Mouse (Mus musculus) CH12.LX (cell line): ENCODE data around the gene Hoxb5.

Experiments used
- CTCF ChIP-seq, 2 experiments: IDR thresholded peaks in 1 of 2; conservative IDR thresholded peaks in 1 of 2; 2 replicates each; pipeline ENCODE4 v1.5.1; 2011 to 2012; ENCODE audit warnings: low read depth in 2 of 2, low read length in 2 of 2, improper control_type of control experiment in 1 of 2, inconsistent platforms in 1 of 2, mild to moderate bottlenecking in 1 of 2, moderate library complexity in 1 of 2
- E2F4 ChIP-seq: IDR thresholded peaks from 2 replicates; pipeline ENCODE4 v1.6.1; 2011; ENCODE audit warnings: low read depth, low read length, improper control_type of control experiment; ENCODE audit not compliant: insufficient replicate concordance
- EP300 ChIP-seq: IDR thresholded peaks from 2 replicates; pipeline ENCODE4 v1.6.1; 2011; ENCODE audit warnings: low read length, improper control_type of control experiment
- HCFC1 ChIP-seq: IDR thresholded peaks from 2 replicates; pipeline ENCODE4 v1.6.1; 2012; ENCODE audit warnings: low read depth, mild to moderate bottlenecking, inconsistent platforms, low read length, improper control_type of control experiment
- MXI1 ChIP-seq: IDR thresholded peaks from 2 replicates; pipeline ENCODE4 v1.6.1; 2011; ENCODE audit warnings: mild to moderate bottlenecking, low read depth, low read length, improper control_type of control experiment
- MYC ChIP-seq: IDR thresholded peaks from 2 replicates; pipeline ENCODE4 v1.6.1; 2011; ENCODE audit warnings: low read depth, mild to moderate bottlenecking, improper control_type of control experiment, low read length
- NRF1 ChIP-seq: IDR thresholded peaks from 2 replicates; pipeline ENCODE4 v1.6.1; 2014; ENCODE audit warnings: low read depth, mild to moderate bottlenecking, inconsistent platforms, low read length, improper control_type of control experiment, moderate library complexity
- POLR2A ChIP-seq: IDR thresholded peaks from 2 replicates; pipeline ENCODE4 v1.6.1; 2011; ENCODE audit warnings: low read depth, mild to moderate bottlenecking, improper control_type of control experiment, low read length
- POLR2AphosphoS2 ChIP-seq: IDR thresholded peaks from 2 replicates; pipeline ENCODE4 v1.6.1; 2011; ENCODE audit warnings: low read depth, low read length, improper control_type of control experiment
- SMC3 ChIP-seq: IDR thresholded peaks from 2 replicates; pipeline ENCODE4 v1.6.1; 2011; ENCODE audit warnings: low read depth, low read length, improper control_type of control experiment
- USF1 ChIP-seq: IDR thresholded peaks from 2 replicates; pipeline ENCODE4 v1.6.1; 2014; ENCODE audit warnings: low read depth, mild to moderate bottlenecking, inconsistent platforms, low read length, improper control_type of control experiment
- ZMIZ1 ChIP-seq: IDR thresholded peaks from 2 replicates; pipeline ENCODE4 v1.6.1; 2012; ENCODE audit warnings: low read depth, mild to moderate bottlenecking, inconsistent platforms, low read length, improper control_type of control experiment

DNA sequence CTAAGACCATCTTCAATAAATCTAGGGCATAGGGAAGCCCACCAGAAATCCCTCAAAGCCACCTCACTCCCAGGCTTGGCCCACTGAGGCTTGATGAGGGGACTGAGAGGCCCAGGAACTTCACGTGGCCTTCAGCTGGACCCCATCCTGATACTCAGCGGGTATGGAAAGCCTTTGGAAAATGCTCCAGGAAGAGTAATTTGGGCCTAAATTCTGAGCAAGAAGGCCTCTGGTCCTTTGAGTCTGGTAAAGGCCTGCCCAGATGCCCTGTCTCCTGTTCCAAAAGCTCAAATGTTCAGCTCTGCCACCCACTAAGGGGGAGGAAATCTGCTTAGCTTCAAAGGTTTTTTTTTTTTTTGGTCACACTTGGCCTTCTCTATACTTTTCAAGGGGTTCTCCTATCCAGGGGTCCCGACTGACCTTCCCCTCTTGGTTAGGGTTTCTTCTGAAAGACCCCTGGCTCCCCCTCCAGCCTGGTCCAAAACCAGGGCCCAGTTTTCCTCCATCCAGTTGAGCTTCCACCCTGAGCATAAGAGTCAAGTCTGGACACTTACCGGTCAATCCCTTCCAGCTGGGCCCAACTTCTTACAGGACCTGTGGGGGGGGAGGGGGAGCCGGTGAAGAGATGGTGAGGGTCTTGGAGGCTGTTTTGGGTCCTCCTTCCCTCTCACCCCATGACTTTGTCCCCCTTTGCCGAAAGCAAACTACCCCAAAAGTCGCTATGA is 3.2 kb downstream of the Hoxb5 start:
- TF ChIP-seq MXI1 (no peak), SMC3 (no peak), NRF1 (no peak), CTCF (conservative IDR thresholded peaks at IDR 0.05 in 1 of 2, IDR thresholded peaks at IDR 0.05 in 1 of 2; ENCODE audit: low read depth in 2 of 2, low read length in 2 of 2) (no peak), HCFC1 (no peak), POLR2A (no peak), USF1 (no peak), POLR2AphosphoS2 (no peak), EP300 (no peak), MYC (no peak), ZMIZ1 (no peak), E2F4 (no peak)
